ENCODE assay signal across 10 mouse cellular contexts in genomic region chr16:36884881-36885280, GRCm38 (mm10). TPM values are rescaled to one million over a fixed set of nuclear protein-coding genes. Genes with fewer than 3 reads are reported as not detected.
DNase-seq lines count a peak whose midpoint lies in the region; ATAC-seq and TF ChIP-seq lines count a peak whose summit lies in the region.
"Had no signal": no experiment of that assay in that cellular context is flagged by ENCODE, and none has a peak within 500 bp of the region (broad histone marks: within the 10 kb centered on the region; RNA-seq: fewer than 3 reads in every experiment).

No protein-coding gene starts in this region.

- H3K9me3 ChIP-seq in heart, embryonic 10.5 days = no peaks in the 10 kb centered on the region
- no peaks in the 10 kb centered on the region for H3K9me3 ChIP-seq in MEL (replicated peaks; ENCODE audit: insufficient read depth, low read length)
- H3K9me3 ChIP-seq: embryonic facial prominence, embryonic 12.5 days; limb, embryonic 13.5 days had no signal

- peak; percentile 86 for ATAC-seq in granulocyte monocyte progenitor cell, adult 5-6 weeks (replicated peaks; ENCODE audit: poor library complexity, severe bottlenecking)

- peak in 1 of 2 experiments; percentile 8 for DNase-seq in heart, adult 2 months
- DNase-seq in heart, embryonic 10.5 days (ENCODE audit: low spot score) = no peak
- DNase-seq in 416B (ENCODE audit: low read depth) (peak; percentile 72), MEL (ENCODE audit: low read depth, low spot score) (peak; percentile 72)
- peak; percentile 43 for DNase-seq in retina, embryonic 14.5 days (ENCODE audit: low spot score)
- DNase-seq in ovary, postnatal 36 days (ENCODE audit: low spot score) = no peak
- DNase-seq in left cerebral cortex, adult 18-20 months (ENCODE audit: low spot score in 2 of 2) = no peak

- WGBS in heart, adult 2 months = 87% methylated on average over 4 of the region's 4 CpGs
- WGBS in heart, embryonic 10.5 days = 76% methylated on average over 4 of the region's 4 CpGs

- no peak overlapping the region for H3K9ac ChIP-seq in heart, adult 2 months (ENCODE audit: low read depth, low read length)
- no peak overlapping the region for H3K9ac ChIP-seq in MEL (ENCODE audit: control insufficient read depth, low read depth, low read length, poor library complexity, severe bottlenecking)
- H3K9ac ChIP-seq: embryonic facial prominence, embryonic 12.5 days; limb, embryonic 13.5 days had no signal

- H3K36me3 ChIP-seq in heart, adult 2 months (ENCODE audit: control insufficient read depth, insufficient read depth, low read length) = no peaks in the 10 kb centered on the region; the same call in none of the 2 replicates
- peaks cover 32% of the 10 kb centered on the region for H3K36me3 ChIP-seq in heart, embryonic 10.5 days
- H3K36me3 ChIP-seq in MEL (ENCODE audit: control insufficient read depth in 1 of 2, insufficient read depth in 2 of 2, low read length in 2 of 2) = peaks cover 2 to 6% of the 10 kb centered on the region in 2 experiments; a peak in 3 of 4 replicates

- intact Hi-C loops in heart, adult 2 months (cut with DNase I) = no loop called here

- peak; percentile 59 for TF ChIP-seq RAD21 in MEL (IDR thresholded peaks at IDR 0.05; ENCODE audit: low read depth, low read length)

- peak; percentile 59 for TF ChIP-seq CTCF in heart, adult 2 months (IDR thresholded peaks at IDR 0.05)
- peak; percentile 58 to 69 (median 65) for TF ChIP-seq CTCF in MEL (IDR thresholded peaks at IDR 0.05 in 2 of 3, conservative IDR thresholded peaks at IDR 0.05 in 1 of 3; ENCODE audit: control insufficient read depth in 1 of 3, insufficient read depth in 1 of 3, low read depth in 2 of 3, low read length in 3 of 3, poor library complexity in 1 of 3, severe bottlenecking in 1 of 3)

- no peak for TF ChIP-seq POLR2A in heart, adult 2 months (IDR thresholded peaks at IDR 0.05; ENCODE audit: insufficient read depth, low read depth, low read length)
- TF ChIP-seq POLR2A in MEL (IDR thresholded peaks at IDR 0.05; ENCODE audit: control insufficient read depth in 1 of 2, insufficient read depth in 1 of 2, low read depth in 1 of 2, low read length in 2 of 2, poor library complexity in 1 of 2) = no peak

- H3K27ac ChIP-seq in heart, adult 2 months = no peak overlapping the region
- H3K27ac ChIP-seq in heart, embryonic 10.5 days = no peak overlapping the region
- no peak overlapping the region for H3K27ac ChIP-seq in MEL (ENCODE audit: control insufficient read depth, low read depth, low read length)
- H3K27ac ChIP-seq: embryonic facial prominence, embryonic 12.5 days; limb, embryonic 13.5 days had no signal

- H3K79me2 ChIP-seq in heart, adult 2 months (replicated peaks; ENCODE audit: control insufficient read depth, insufficient read depth, low read length) = no peaks in the 10 kb centered on the region; the same call in 1 of the 2 replicates
- H3K79me2 ChIP-seq in MEL (ENCODE audit: control insufficient read depth, insufficient read depth, low read length, poor library complexity) = no peaks in the 10 kb centered on the region; the same call in 1 of the 2 replicates

- no peaks in the 10 kb centered on the region for H3K27me3 ChIP-seq in heart, adult 2 months (ENCODE audit: control insufficient read depth, insufficient read depth, low read length)
- H3K27me3 ChIP-seq in heart, embryonic 10.5 days (ENCODE audit: insufficient read depth, poor library complexity, severe bottlenecking) = no peaks in the 10 kb centered on the region
- no peaks in the 10 kb centered on the region for H3K27me3 ChIP-seq in MEL (ENCODE audit: control insufficient read depth in 1 of 2, insufficient read depth in 2 of 2, low read length in 2 of 2)
- H3K27me3 ChIP-seq: embryonic facial prominence, embryonic 12.5 days; limb, embryonic 13.5 days had no signal

- no peaks in the 10 kb centered on the region for H3K4me1 ChIP-seq in heart, adult 2 months (ENCODE audit: control insufficient read depth, insufficient read depth, low read length)
- no peaks in the 10 kb centered on the region for H3K4me1 ChIP-seq in heart, embryonic 10.5 days
- peaks cover 2 to 5% of the 10 kb centered on the region in 2 experiments for H3K4me1 ChIP-seq in MEL (ENCODE audit: control insufficient read depth in 1 of 2, insufficient read depth in 2 of 2, low read length in 2 of 2)
- H3K4me1 ChIP-seq: embryonic facial prominence, embryonic 12.5 days had no signal

- no peak for TF ChIP-seq EP300 in heart, adult 2 months (IDR thresholded peaks at IDR 0.05; ENCODE audit: insufficient read depth, low read depth, low read length)
- TF ChIP-seq EP300 in MEL (IDR thresholded peaks at IDR 0.05; ENCODE audit: low read depth in 1 of 2, low read length in 2 of 2) = no peak

- no peak overlapping the region for H3K4me3 ChIP-seq in heart, adult 2 months
- H3K4me3 ChIP-seq in heart, embryonic 10.5 days = no peak overlapping the region
- no peak overlapping the region for H3K4me3 ChIP-seq in MEL (ENCODE audit: control insufficient read depth in 1 of 2, insufficient read depth in 1 of 2, low read depth in 2 of 2, low read length in 2 of 2)
- H3K4me3 ChIP-seq: embryonic facial prominence, embryonic 12.5 days; limb, embryonic 13.5 days had no signal

TF ChIP-seq in MEL, 35 proteins besides CTCF, POLR2A, EP300 and RAD21:
- TF ChIP-seq GABPA (IDR thresholded peaks at IDR 0.05; ENCODE audit: low read depth, low read length) (no peak), MYC (IDR thresholded peaks at IDR 0.05; ENCODE audit: low read depth, low read length) (peak; percentile 49; the same call in 1 of the 2 replicates), USF1 (IDR thresholded peaks at IDR 0.05; ENCODE audit: low read depth, low read length) (peak; percentile 39; the same call in 1 of the 2 replicates), TBP (IDR thresholded peaks at IDR 0.05; ENCODE audit: low read depth, low read length) (no peak), ZC3H11A (IDR thresholded peaks at IDR 0.05; ENCODE audit: low read depth, low read length) (peak; percentile 37), SMC3 (IDR thresholded peaks at IDR 0.05; ENCODE audit: low read depth, low read length) (peak; percentile 68)

RNA-seq across cellular contexts. Expression of gene Golgb1, which starts 9.9 kb away (rescaled TPM):
- 10 to 100 TPM; 41.6 to 52.1 TPM for total RNA-seq in heart, adult 2 months (2021)
- polyA plus RNA-seq in heart, adult 2 months (2012; rRNA removed) = 27.7 and 39.9 TPM in 2 replicates
- polyA plus RNA-seq in heart, embryonic 10.5 days (2016; fragmentation: Nextera tagmentation; extraction: Ambion mirVana) = 56.4 and 67.1 TPM in 2 replicates
- total RNA-seq in MEL (2012; rRNA removed) = 15.8 and 16.8 TPM in 2 replicates
- 10 to 100 TPM; 34.1 to 35.0 TPM for polyA plus RNA-seq in MEL (2012; ENCODE audit: insufficient read depth in 1 of 2, insufficient read length in 2 of 2, low read depth in 1 of 2, low replicate concordance in 2 of 2, missing spikeins in 1 of 2)
- 31.5 and 39.4 TPM in 2 replicates for total RNA-seq in granulocyte monocyte progenitor cell, adult 5-6 weeks (2014; fragmentation: Nextera tagmentation)
- 32.4 and 59.6 TPM in 2 replicates for total RNA-seq in granulocyte monocyte progenitor cell, adult 5-6 weeks (2017)
- total RNA-seq in left cerebral cortex, adult 18-20 months (2021) = 10 to 100 TPM; 79.6 to 84.8 TPM

RNA-seq across cellular contexts. Expression of gene Eaf2, which starts 10.1 kb away (rescaled TPM):
- 1 to 10 TPM; 1.1 TPM for total RNA-seq in heart, adult 2 months (2021)
- polyA plus RNA-seq in heart, adult 2 months (2012; rRNA removed) = 0.23 and 0.85 TPM in 2 replicates
- polyA plus RNA-seq in heart, embryonic 10.5 days (2016; fragmentation: Nextera tagmentation; extraction: Ambion mirVana) = 0.38 and 1.3 TPM in 2 replicates
- total RNA-seq in MEL (2012; rRNA removed) = 0.27 and 0.65 TPM in 2 replicates
- under 1 TPM in 1 of 2 experiments, not detected in 1; 0.68 TPM for polyA plus RNA-seq in MEL (2012; ENCODE audit: insufficient read depth in 1 of 2, insufficient read length in 2 of 2, low read depth in 1 of 2, low replicate concordance in 2 of 2, missing spikeins in 1 of 2)
- total RNA-seq in granulocyte monocyte progenitor cell, adult 5-6 weeks (2014; fragmentation: Nextera tagmentation) = 2.8 TPM in 1 of 2 replicates, not detected in the other
- not detected in 2 replicates for total RNA-seq in granulocyte monocyte progenitor cell, adult 5-6 weeks (2017)
- total RNA-seq in left cerebral cortex, adult 18-20 months (2021) = 1 to 10 TPM in 1 of 2 experiments, under 1 TPM in 1; 0.94 to 1.7 TPM

RNA-seq across cellular contexts. Expression of gene Hcls1, which starts 49.9 kb away (rescaled TPM):
- total RNA-seq in heart, adult 2 months (2021) = 1 to 10 TPM; 7.3 to 9.1 TPM
- 7.2 and 9.3 TPM in 2 replicates for polyA plus RNA-seq in heart, adult 2 months (2012; rRNA removed)
- 2.2 and 3.8 TPM in 2 replicates for polyA plus RNA-seq in heart, embryonic 10.5 days (2016; fragmentation: Nextera tagmentation; extraction: Ambion mirVana)
- 54.7 and 57.4 TPM in 2 replicates for total RNA-seq in MEL (2012; rRNA removed)
- polyA plus RNA-seq in MEL (2012; ENCODE audit: insufficient read depth in 1 of 2, insufficient read length in 2 of 2, low read depth in 1 of 2, low replicate concordance in 2 of 2, missing spikeins in 1 of 2) = 10 to 100 TPM in 1 of 2 experiments, not detected in 1; 91.4 TPM
- 61.8 and 73.6 TPM in 2 replicates for total RNA-seq in granulocyte monocyte progenitor cell, adult 5-6 weeks (2014; fragmentation: Nextera tagmentation)
- 110 and 125 TPM in 2 replicates for total RNA-seq in granulocyte monocyte progenitor cell, adult 5-6 weeks (2017)
- 1 to 10 TPM; 4.5 to 4.7 TPM for total RNA-seq in left cerebral cortex, adult 18-20 months (2021)

RNA-seq across cellular contexts. Expression of gene Iqcb1, which starts 56.7 kb away (rescaled TPM):
- total RNA-seq in heart, adult 2 months (2021) = 10 to 100 TPM; 12.1 to 14.1 TPM
- 3.8 and 5.8 TPM in 2 replicates for polyA plus RNA-seq in heart, adult 2 months (2012; rRNA removed)
- polyA plus RNA-seq in heart, embryonic 10.5 days (2016; fragmentation: Nextera tagmentation; extraction: Ambion mirVana) = 37.5 and 47.8 TPM in 2 replicates
- 8.7 and 11.2 TPM in 2 replicates for total RNA-seq in MEL (2012; rRNA removed)
- 10 to 100 TPM in 1 of 2 experiments, not detected in 1; 14.2 TPM for polyA plus RNA-seq in MEL (2012; ENCODE audit: insufficient read depth in 1 of 2, insufficient read length in 2 of 2, low read depth in 1 of 2, low replicate concordance in 2 of 2, missing spikeins in 1 of 2)
- total RNA-seq in granulocyte monocyte progenitor cell, adult 5-6 weeks (2014; fragmentation: Nextera tagmentation) = 4.7 and 13.6 TPM in 2 replicates
- 10.8 and 11.2 TPM in 2 replicates for total RNA-seq in granulocyte monocyte progenitor cell, adult 5-6 weeks (2017)
- 10 to 100 TPM; 47.8 to 47.9 TPM for total RNA-seq in left cerebral cortex, adult 18-20 months (2021)

Comparison
In these comparisons a context has a peak if more than half of its experiments do, and no peak if none do; other contexts are left out.
1. DNase-seq: peak in 416B (single experiment), MEL (single experiment) and retina, embryonic 14.5 days (single experiment); none in heart, embryonic 10.5 days (single experiment), ovary, postnatal 36 days (single experiment) and left cerebral cortex, adult 18-20 months (0 of 2).